Comparison of ENCODE assay signal across 18 mouse cellular contexts in the genomic region with DNA sequence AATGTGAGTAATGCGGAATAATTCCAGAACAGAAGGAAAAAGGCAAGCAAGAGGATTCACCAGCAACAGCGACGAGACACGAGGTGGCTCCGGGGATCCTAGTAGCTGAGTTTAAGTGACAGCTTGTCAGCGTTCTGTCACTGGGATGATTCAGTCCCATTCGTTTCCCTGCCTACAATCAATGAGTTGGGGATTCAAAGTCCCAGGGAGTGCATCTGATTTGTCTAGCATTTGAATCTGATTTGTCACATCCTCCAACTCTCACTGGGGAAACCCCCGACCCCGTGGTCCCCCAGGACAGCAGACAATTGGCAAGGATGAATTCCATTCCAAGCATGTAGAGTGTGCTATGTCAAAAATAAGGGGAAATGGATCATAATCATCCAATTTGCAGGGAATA.
A peak's percentile ranks its signal among the peaks of the same experiment; 100 is the strongest.
DNase-seq lines count a peak whose midpoint lies in the region; ATAC-seq and TF ChIP-seq lines count a peak whose summit lies in the region.
"Had no signal": no experiment of that assay in that cellular context is flagged by ENCODE, and none has a peak within 500 bp of the region (broad histone marks: within the 10 kb centered on the region; RNA-seq: fewer than 3 reads in every experiment).

No protein-coding gene starts in this region.

- no peaks in the 10 kb centered on the region for H3K9me3 ChIP-seq in forebrain, embryonic 13.5 days (replicated peaks)
- H3K9me3 ChIP-seq in forebrain, embryonic 11.5 days (ENCODE audit: control insufficient read depth, low read length), result no peaks in the 10 kb centered on the region
- H3K9me3 ChIP-seq in hindbrain, embryonic 10.5 days, result 0 out of 2 replicates have a peak, but pooled peaks cover 2% of the 10 kb centered on the region
- no peaks in the 10 kb centered on the region for H3K9me3 ChIP-seq in midbrain, embryonic 15.5 days
- H3K9me3 ChIP-seq: lung, embryonic 15.5 days had no signal

- H3K4me2 ChIP-seq in forebrain, embryonic 13.5 days, result no peak overlapping the region
- H3K4me2 ChIP-seq in forebrain, embryonic 11.5 days (ENCODE audit: low read depth, low read length, severe bottlenecking), result no peak overlapping the region
- peak overlapping the region; percentile 14; the same call in 1 of the 2 replicates for H3K4me2 ChIP-seq in midbrain, embryonic 15.5 days
- H3K4me2 ChIP-seq: lung, embryonic 15.5 days; neural tube, embryonic 13.5 days had no signal

- WGBS in forebrain, embryonic 13.5 days, result 77% methylated on average over 9 of the region's 9 CpGs
- 81% methylated on average over 9 of the region's 9 CpGs for WGBS in forebrain, embryonic 11.5 days
- 39% methylated on average over 9 of the region's 9 CpGs for WGBS in hindbrain, embryonic 10.5 days
- WGBS in midbrain, embryonic 15.5 days, result 34% methylated on average over 9 of the region's 9 CpGs

- H3K36me3 ChIP-seq in forebrain, embryonic 13.5 days (ENCODE audit: poor library complexity, severe bottlenecking), result no peaks in the 10 kb centered on the region
- no peaks in the 10 kb centered on the region for H3K36me3 ChIP-seq in forebrain, embryonic 11.5 days (ENCODE audit: control insufficient read depth, insufficient read depth, low read length)
- no peaks in the 10 kb centered on the region for H3K36me3 ChIP-seq in hindbrain, embryonic 10.5 days
- H3K36me3 ChIP-seq in midbrain, embryonic 15.5 days (replicated peaks), result no peaks in the 10 kb centered on the region
- H3K36me3 ChIP-seq: lung, embryonic 15.5 days; neural tube, embryonic 13.5 days had no signal

- no peak overlapping the region for H3K4me3 ChIP-seq in forebrain, embryonic 13.5 days
- H3K4me3 ChIP-seq in forebrain, embryonic 11.5 days (ENCODE audit: low read depth, low read length), result no peak overlapping the region
- no peak overlapping the region for H3K4me3 ChIP-seq in hindbrain, embryonic 10.5 days
- no peak overlapping the region for H3K4me3 ChIP-seq in layer of hippocampus, adult 2 months
- H3K4me3 ChIP-seq in midbrain, embryonic 15.5 days, result no peak overlapping the region
- H3K4me3 ChIP-seq: erythroblast, embryonic 14.5 days; lung, embryonic 15.5 days; megakaryocyte, embryonic 14.5 days; neural tube, embryonic 13.5 days had no signal

- H3K4me1 ChIP-seq in forebrain, embryonic 13.5 days, result no peaks in the 10 kb centered on the region
- no peaks in the 10 kb centered on the region for H3K4me1 ChIP-seq in forebrain, embryonic 11.5 days (replicated peaks; ENCODE audit: control insufficient read depth, insufficient read depth, low read length)
- H3K4me1 ChIP-seq in hindbrain, embryonic 10.5 days (replicated peaks), result peaks cover 17% of the 10 kb centered on the region
- 0 out of 2 replicates have a peak, but pooled peaks cover 4% of the 10 kb centered on the region for H3K4me1 ChIP-seq in midbrain, embryonic 15.5 days
- H3K4me1 ChIP-seq: lung, embryonic 15.5 days; megakaryocyte, embryonic 14.5 days had no signal

- TF ChIP-seq CTCF in layer of hippocampus, adult 2 months (conservative IDR thresholded peaks at IDR 0.05), result no peak

- no peaks in the 10 kb centered on the region for H3K27me3 ChIP-seq in forebrain, embryonic 13.5 days
- H3K27me3 ChIP-seq in forebrain, embryonic 11.5 days (ENCODE audit: control insufficient read depth, insufficient read depth, low read length), result no peaks in the 10 kb centered on the region
- no peaks in the 10 kb centered on the region for H3K27me3 ChIP-seq in hindbrain, embryonic 10.5 days (ENCODE audit: insufficient read depth, poor library complexity, severe bottlenecking)
- H3K27me3 ChIP-seq in midbrain, embryonic 15.5 days (replicated peaks), result no peaks in the 10 kb centered on the region
- H3K27me3 ChIP-seq: lung, embryonic 15.5 days; megakaryocyte, embryonic 14.5 days; neural tube, embryonic 13.5 days had no signal

- no peak for DNase-seq in forebrain, embryonic 11.5 days (ENCODE audit: low spot score)
- DNase-seq in hindbrain, embryonic 10.5 days (ENCODE audit: low spot score), result peak; percentile 40
- DNase-seq in layer of hippocampus, adult 2 months (ENCODE audit: low spot score in 2 of 2), result peak; percentile 30 to 66
- DNase-seq in testis, postnatal 10 days (ENCODE audit: low spot score), result no peak
- DNase-seq in spleen, postnatal 14 days (ENCODE audit: low spot score in 2 of 2), result no peak
- DNase-seq: adrenal gland, postnatal 14 days; B cell, adult 2 months; cerebellum, adult 11 months; kidney, adult 11 months; kidney, postnatal 25 days; retina, postnatal 1 day had no signal

- H3K9ac ChIP-seq in forebrain, embryonic 13.5 days, result no peak overlapping the region
- no peak overlapping the region for H3K9ac ChIP-seq in forebrain, embryonic 11.5 days (ENCODE audit: low read length)
- no peak overlapping the region for H3K9ac ChIP-seq in midbrain, embryonic 15.5 days
- H3K9ac ChIP-seq: lung, embryonic 15.5 days; neural tube, embryonic 13.5 days had no signal

- no peak overlapping the region for H3K27ac ChIP-seq in forebrain, embryonic 13.5 days
- no peak overlapping the region for H3K27ac ChIP-seq in forebrain, embryonic 11.5 days (ENCODE audit: low read depth, low read length)
- peak overlapping the region; percentile 66 for H3K27ac ChIP-seq in hindbrain, embryonic 10.5 days
- no peak overlapping the region for H3K27ac ChIP-seq in layer of hippocampus, adult 2 months
- 0 out of 2 replicates have a peak overlapping the region, but pooled peaks have one; percentile 32 for H3K27ac ChIP-seq in midbrain, embryonic 15.5 days
- H3K27ac ChIP-seq: lung, embryonic 15.5 days; neural tube, embryonic 13.5 days had no signal

- ATAC-seq in forebrain, embryonic 13.5 days, result peak; percentile 55
- no peak for ATAC-seq in forebrain, embryonic 11.5 days (replicated peaks; ENCODE audit: low FRiP score)
- peak; percentile 89 for ATAC-seq in midbrain, embryonic 15.5 days (replicated peaks)
- ATAC-seq in megakaryocyte progenitor cell, adult 5-6 weeks (replicated peaks; ENCODE audit: poor library complexity), result no peak

Comparison
In these comparisons a context has a peak if more than half of its experiments do, and no peak if none do; other contexts are left out.
1. ATAC-seq: peak in forebrain, embryonic 13.5 days (single experiment) and midbrain, embryonic 15.5 days (single experiment); none in forebrain, embryonic 11.5 days (single experiment) and megakaryocyte progenitor cell, adult 5-6 weeks (single experiment).
2. H3K27ac ChIP-seq: peak in hindbrain, embryonic 10.5 days (single experiment) and midbrain, embryonic 15.5 days (single experiment); none in forebrain, embryonic 13.5 days (single experiment), forebrain, embryonic 11.5 days (single experiment) and layer of hippocampus, adult 2 months (single experiment).
3. DNase-seq: peak in hindbrain, embryonic 10.5 days (single experiment) and layer of hippocampus, adult 2 months (2 of 2); none in forebrain, embryonic 11.5 days (single experiment), testis, postnatal 10 days (single experiment) and spleen, postnatal 14 days (0 of 2).